Mouse (Mus musculus) MEL (cell line): Measurements from ENCODE around the gene Gxylt2. TPM values are rescaled to one million over a fixed set of nuclear protein-coding genes. Genes with fewer than 3 reads are reported as not detected.

Source experiments
- DNase-seq: peaks from one replicate; pipeline ENCODE4 v3.0.0; 2011; ENCODE audit warnings: low read depth, low spot score
- H3K27ac ChIP-seq: 2 replicates; pipeline ENCODE4 v1.5.1; 2012; ENCODE audit warnings: low read depth, mild to moderate bottlenecking, control low read depth, low read length, moderate library complexity; ENCODE audit not compliant: control insufficient read depth
- H3K27me3 ChIP-seq, 2 experiments: fragments of 150-350 bp in 1 of 2; sonication (generic) in 1 of 2; 2 replicates each; pipeline ENCODE4 v1.6.1; 2012; ENCODE audit warnings: low read length in 2 of 2, mild to moderate bottlenecking in 2 of 2, improper control_type of control experiment in 1 of 2, moderate library complexity in 1 of 2; ENCODE audit not compliant: insufficient read depth in 2 of 2, control insufficient read depth in 1 of 2
- H3K36me3 ChIP-seq, 2 experiments: 2 replicates each; pipeline ENCODE4 v1.6.1; 2012 to 2014; ENCODE audit warnings: low read length in 2 of 2, improper control_type of control experiment in 1 of 2, inconsistent platforms in 1 of 2, mild to moderate bottlenecking in 1 of 2; ENCODE audit not compliant: insufficient read depth in 2 of 2, control insufficient read depth in 1 of 2
- H3K4me1 ChIP-seq, 2 experiments: fragments of 150-350 bp in 1 of 2; sonication (generic) in 1 of 2; 2 replicates each; pipeline ENCODE4 v1.6.1; 2012; ENCODE audit warnings: low read length in 2 of 2, improper control_type of control experiment in 1 of 2, mild to moderate bottlenecking in 1 of 2; ENCODE audit not compliant: insufficient read depth in 2 of 2, control insufficient read depth in 1 of 2
- H3K4me3 ChIP-seq, 2 experiments: fragments of 150-350 bp in 1 of 2; sonication (generic) in 1 of 2; 2 replicates each; pipeline ENCODE4 v1.5.1; 2012; ENCODE audit warnings: low read depth in 2 of 2, low read length in 2 of 2, mild to moderate bottlenecking in 2 of 2, moderate library complexity in 2 of 2, control low read depth in 1 of 2, improper control_type of control experiment in 1 of 2; ENCODE audit not compliant: control insufficient read depth in 1 of 2, insufficient read depth in 1 of 2
- H3K79me2 ChIP-seq: 2 replicates; pipeline ENCODE4 v1.6.1; 2012; ENCODE audit warnings: mild to moderate bottlenecking, low read length, moderate library complexity; ENCODE audit not compliant: control insufficient read depth, poor library complexity, insufficient read depth
- H3K9ac ChIP-seq: 2 replicates; pipeline ENCODE4 v1.6.1; 2012; ENCODE audit warnings: low read depth, mild to moderate bottlenecking, control low read depth, low read length, moderate library complexity; ENCODE audit not compliant: control insufficient read depth, poor library complexity, severe bottlenecking
- H3K9me3 ChIP-seq: fragments of 150-350 bp; sonication (generic); replicated peaks from 2 replicates; pipeline ENCODE4 v1.6.1; 2012; ENCODE audit warnings: mild to moderate bottlenecking, low read length, improper control_type of control experiment, moderate library complexity; ENCODE audit not compliant: insufficient read depth
- BHLHE40 ChIP-seq: IDR thresholded peaks from 2 replicates; pipeline ENCODE4 v1.6.1; 2012; ENCODE audit warnings: low read depth, mild to moderate bottlenecking, inconsistent platforms, low read length, improper control_type of control experiment, borderline replicate concordance
- CHD1 ChIP-seq: IDR thresholded peaks from 2 replicates; pipeline ENCODE4 v1.6.1; 2012; ENCODE audit warnings: low read depth, mild to moderate bottlenecking, inconsistent platforms, low read length, improper control_type of control experiment
- CTCF ChIP-seq, 3 experiments: IDR thresholded peaks in 2 of 3; conservative IDR thresholded peaks in 1 of 3; 2 replicates each; pipeline ENCODE4 v1.5.1; 2011 to 2012; ENCODE audit warnings: low read length in 3 of 3, low read depth in 2 of 3, mild to moderate bottlenecking in 2 of 3, improper control_type of control experiment in 1 of 3, inconsistent platforms in 1 of 3, mixed read lengths in 1 of 3, moderate library complexity in 1 of 3; ENCODE audit not compliant: control insufficient read depth in 1 of 3, insufficient read depth in 1 of 3, poor library complexity in 1 of 3, severe bottlenecking in 1 of 3
- E2F4 ChIP-seq: IDR thresholded peaks from 2 replicates; pipeline ENCODE4 v1.6.1; 2011; ENCODE audit warnings: low read depth, low read length, improper control_type of control experiment, borderline replicate concordance
- ELF1 ChIP-seq: IDR thresholded peaks from 2 replicates; pipeline ENCODE4 v1.6.1; 2014; ENCODE audit warnings: low read depth, mild to moderate bottlenecking, inconsistent platforms, low read length, improper control_type of control experiment, moderate library complexity
- GABPA ChIP-seq: IDR thresholded peaks from 2 replicates; pipeline ENCODE4 v1.6.1; 2012; ENCODE audit warnings: low read depth, mild to moderate bottlenecking, inconsistent platforms, low read length, improper control_type of control experiment, moderate library complexity
- GATA1 ChIP-seq: IDR thresholded peaks from 2 replicates; pipeline ENCODE4 v1.6.1; 2011; ENCODE audit warnings: low read depth, low read length, improper control_type of control experiment
- HCFC1 ChIP-seq: IDR thresholded peaks from 2 replicates; pipeline ENCODE4 v1.6.1; 2012; ENCODE audit warnings: low read depth, mild to moderate bottlenecking, inconsistent platforms, low read length, improper control_type of control experiment, moderate library complexity
- JUND ChIP-seq: IDR thresholded peaks from 2 replicates; pipeline ENCODE4 v1.6.1; 2011; ENCODE audit warnings: low read depth, mild to moderate bottlenecking, improper control_type of control experiment, low read length
- KAT2A ChIP-seq: conservative IDR thresholded peaks from 2 replicates; pipeline ENCODE4 v1.6.1; 2012; ENCODE audit warnings: low read depth, low read length, improper control_type of control experiment, inconsistent platforms
- MAX ChIP-seq: IDR thresholded peaks from 2 replicates; pipeline ENCODE4 v1.6.1; 2011; ENCODE audit warnings: low read length, improper control_type of control experiment
- MEF2A ChIP-seq: IDR thresholded peaks from 2 replicates; pipeline ENCODE4 v1.6.1; 2014; ENCODE audit warnings: low read depth, mild to moderate bottlenecking, inconsistent platforms, low read length, improper control_type of control experiment; ENCODE audit not compliant: poor library complexity, insufficient replicate concordance, severe bottlenecking; ENCODE audit errors: extremely low read depth
- MXI1 ChIP-seq: IDR thresholded peaks from 2 replicates; pipeline ENCODE4 v1.6.1; 2011; ENCODE audit warnings: mild to moderate bottlenecking, low read depth, low read length, improper control_type of control experiment
- MYB ChIP-seq: IDR thresholded peaks from 2 replicates; pipeline ENCODE4 v1.6.1; 2011; ENCODE audit warnings: mild to moderate bottlenecking, low read depth, low read length, improper control_type of control experiment
- NRF1 ChIP-seq: IDR thresholded peaks from 2 replicates; pipeline ENCODE4 v1.6.1; 2014; ENCODE audit warnings: low read depth, mild to moderate bottlenecking, inconsistent platforms, low read length, improper control_type of control experiment, moderate library complexity; ENCODE audit not compliant: poor library complexity, insufficient read depth, severe bottlenecking
- POLR2A ChIP-seq, 2 experiments: IDR thresholded peaks; 2 replicates each; pipeline ENCODE4 v1.6.1; 2011 to 2012; ENCODE audit warnings: low read length in 2 of 2, mild to moderate bottlenecking in 2 of 2, control low read depth in 1 of 2, improper control_type of control experiment in 1 of 2, low read depth in 1 of 2, moderate library complexity in 1 of 2; ENCODE audit not compliant: control insufficient read depth in 1 of 2, insufficient read depth in 1 of 2, poor library complexity in 1 of 2
- RAD21 ChIP-seq: IDR thresholded peaks from 2 replicates; pipeline ENCODE4 v1.6.1; 2011; ENCODE audit warnings: mild to moderate bottlenecking, low read depth, low read length, improper control_type of control experiment
- RCOR1 ChIP-seq: IDR thresholded peaks from 2 replicates; pipeline ENCODE4 v1.6.1; 2012; ENCODE audit warnings: low read depth, mild to moderate bottlenecking, inconsistent platforms, low read length, improper control_type of control experiment
- SIN3A ChIP-seq: IDR thresholded peaks from 2 replicates; pipeline ENCODE4 v1.6.1; 2012; ENCODE audit warnings: low read length, improper control_type of control experiment, inconsistent platforms
- SMC3 ChIP-seq: IDR thresholded peaks from 2 replicates; pipeline ENCODE4 v1.6.1; 2011; ENCODE audit warnings: low read depth, low read length, improper control_type of control experiment
- TAL1 ChIP-seq: IDR thresholded peaks from 2 replicates; pipeline ENCODE4 v1.6.1; 2012; ENCODE audit warnings: mild to moderate bottlenecking, inconsistent platforms, low read length, moderate library complexity, mixed read lengths
- TBP ChIP-seq: IDR thresholded peaks from 2 replicates; pipeline ENCODE4 v1.8.0; 2011; ENCODE audit warnings: low read depth, low read length, improper control_type of control experiment
- TCF12 ChIP-seq: IDR thresholded peaks from 2 replicates; pipeline ENCODE4 v1.6.1; 2014; ENCODE audit warnings: low read depth, mild to moderate bottlenecking, inconsistent platforms, low read length, improper control_type of control experiment, moderate library complexity
- ZKSCAN1 ChIP-seq: IDR thresholded peaks from 2 replicates; pipeline ENCODE4 v1.6.1; 2012; ENCODE audit warnings: low read depth, mild to moderate bottlenecking, inconsistent platforms, low read length, improper control_type of control experiment, moderate library complexity
- ZNF384 ChIP-seq: IDR thresholded peaks from 2 replicates; pipeline ENCODE4 v1.6.1; 2012; ENCODE audit warnings: low read depth, mild to moderate bottlenecking, inconsistent platforms, low read length, improper control_type of control experiment
- polyA plus RNA-seq, 2 experiments: library from polyadenylated mRNA; stranded (reverse) in 1 of 2; unstranded in 1 of 2; fragments of >175 nt in 1 of 2; fragments of >200 nt in 1 of 2; gene quantifications; 2 replicates each; pipeline versions ENCODE4 v1.2.1 to v1.2.4; 2012; ENCODE audit warnings: low replicate concordance in 2 of 2, low read depth in 1 of 2; ENCODE audit not compliant: insufficient read length in 2 of 2, insufficient read depth in 1 of 2, missing spikeins in 1 of 2
- total RNA-seq: library from RNA; depleted of rRNA; stranded (reverse); fragments of 300-350 nt; gene quantifications from 2 replicates; pipeline ENCODE4 v1.2.3, GENCODE M21; 2012

The Gxylt2 gene
- total and polyA plus RNA-seq, 3 experiments: not detected

- H3K27ac ChIP-seq: no peak overlapping the region
- H3K4me1 ChIP-seq: no peaks in the 10 kb centered on the region
- TF ChIP-seq RCOR1: no peak
- no peak for TF ChIP-seq MXI1
- TF ChIP-seq CHD1: no peak
- TF ChIP-seq KAT2A: no peak
- no peak for TF ChIP-seq MAX
- no peak for TF ChIP-seq GATA1
- TF ChIP-seq E2F4: no peak
- TF ChIP-seq ZNF384: no peak
- no peak for TF ChIP-seq MYB
- no peak for TF ChIP-seq CTCF (IDR thresholded peaks at IDR 0.05 in 2 of 3, conservative IDR thresholded peaks at IDR 0.05 in 1 of 3; ENCODE audit: control insufficient read depth in 1 of 3, insufficient read depth in 1 of 3, low read depth in 2 of 3, low read length in 3 of 3, poor library complexity in 1 of 3, severe bottlenecking in 1 of 3)
- TF ChIP-seq GABPA: no peak
- no peak overlapping the region for H3K9ac ChIP-seq
- no peak for DNase-seq
- no peaks in the 10 kb centered on the region for H3K36me3 ChIP-seq
- no peaks in the 10 kb centered on the region for H3K9me3 ChIP-seq
- no peak overlapping the region for H3K4me3 ChIP-seq
- no peaks in the 10 kb centered on the region for H3K79me2 ChIP-seq
- H3K27me3 ChIP-seq: no peaks in the 10 kb centered on the region; a peak in 1 of 4 replicates
Observed at GRCm38 (mm10) chr6:100734321-100734720, 29.8 kb downstream of the Gxylt2 start.

- H3K9ac ChIP-seq: no peak overlapping the region
- no peaks in the 10 kb centered on the region for H3K27me3 ChIP-seq
- no peaks in the 10 kb centered on the region for H3K79me2 ChIP-seq
- no peak overlapping the region for H3K27ac ChIP-seq
- no peaks in the 10 kb centered on the region for H3K4me1 ChIP-seq
- no peak for TF ChIP-seq ZKSCAN1
- no peak for TF ChIP-seq E2F4
- TF ChIP-seq ELF1: no peak
- TF ChIP-seq TAL1: no peak
- no peak for TF ChIP-seq NRF1
- TF ChIP-seq GABPA: no peak
- TF ChIP-seq ZNF384: no peak
- TF ChIP-seq MEF2A: no peak
- no peak for TF ChIP-seq HCFC1
- TF ChIP-seq SIN3A: no peak
- TF ChIP-seq POLR2A (IDR thresholded peaks at IDR 0.05; ENCODE audit: control insufficient read depth in 1 of 2, insufficient read depth in 1 of 2, low read depth in 1 of 2, low read length in 2 of 2, poor library complexity in 1 of 2): no peak
- no peak for TF ChIP-seq MAX
- no peak for TF ChIP-seq TCF12
- TF ChIP-seq TBP: no peak
- TF ChIP-seq JUND: no peak
- TF ChIP-seq RAD21: no peak
- TF ChIP-seq BHLHE40: no peak
- no peak for TF ChIP-seq SMC3
- H3K4me3 ChIP-seq: no peak overlapping the region
- no peaks in the 10 kb centered on the region for H3K9me3 ChIP-seq
- no peak for DNase-seq
- H3K36me3 ChIP-seq: no peaks in the 10 kb centered on the region
Observed at GRCm38 (mm10) chr6:100758431-100759208, 54.1 kb downstream of the Gxylt2 start.
